Mouse (Mus musculus): ENCODE results near the gene Lrguk. TPM values are rescaled to one million over a fixed set of nuclear protein-coding genes. Genes with fewer than 3 reads are reported as not detected.

Lrguk gene
- total and polyA plus RNA-seq, 2 experiments from 2014 or later = 0.19 TPM; not detected in 1

- Histone ChIP-seq H3K9me3 (replicated peaks; ENCODE audit: control insufficient read depth, low read length) (no peaks in the 10 kb centered on the region), H3K4me1 (ENCODE audit: control insufficient read depth, insufficient read depth) (no peaks in the 10 kb centered on the region), H3K27ac (ENCODE audit: low read depth) (no peak overlapping the region), H3K36me3 (replicated peaks; ENCODE audit: control insufficient read depth, insufficient read depth, low read length) (no peaks in the 10 kb centered on the region), H3K4me3 (ENCODE audit: low read depth, low read length) (no peak overlapping the region), H3K9ac (replicated peaks; ENCODE audit: low read depth, low read length) (no peak overlapping the region), H3K4me2 (ENCODE audit: low read depth, low read length) (no peak overlapping the region), H3K27me3 (ENCODE audit: control insufficient read depth, insufficient read depth, low read length) (no peaks in the 10 kb centered on the region)
- ATAC-seq (ENCODE audit: insufficient read depth, low read depth) (no peak), DNase-seq (ENCODE audit: low spot score) (no peak)
- no peak for TF ChIP-seq CTCF (IDR thresholded peaks at IDR 0.05; ENCODE audit: low read depth)
- 66% methylated on average over 3 of the region's 3 CpGs for WGBS
Measured at GRCm38 (mm10) chr6:34148021-34148420, 118.8 kb downstream of the Lrguk start.

- ATAC-seq (ENCODE audit: insufficient read depth, low read depth) (no peak), DNase-seq (ENCODE audit: low spot score) (no peak)
- TF ChIP-seq CTCF (IDR thresholded peaks at IDR 0.05; ENCODE audit: low read depth) (no peak), EP300 (IDR thresholded peaks at IDR 0.05; ENCODE audit: low read depth) (no peak)
- Histone ChIP-seq H3K4me3 (ENCODE audit: low read depth, low read length) (no peak overlapping the region), H3K36me3 (replicated peaks; ENCODE audit: control insufficient read depth, insufficient read depth, low read length) (no peaks in the 10 kb centered on the region), H3K4me1 (ENCODE audit: control insufficient read depth, insufficient read depth) (0 out of 2 replicates have a peak, but pooled peaks cover 2% of the 10 kb centered on the region), H3K4me2 (ENCODE audit: low read depth, low read length) (no peak overlapping the region), H3K9me3 (replicated peaks; ENCODE audit: control insufficient read depth, low read length) (no peaks in the 10 kb centered on the region), H3K27ac (ENCODE audit: low read depth) (no peak overlapping the region), H3K27me3 (ENCODE audit: control insufficient read depth, insufficient read depth, low read length) (no peaks in the 10 kb centered on the region), H3K9ac (replicated peaks; ENCODE audit: low read depth, low read length) (no peak overlapping the region)
- WGBS = 65% methylated on average over 7 of the region's 7 CpGs
Measured at GRCm38 (mm10) chr6:34148639-34149038, 119.4 kb downstream of the Lrguk start.

GRCm38 (mm10) chr6:34149066-34149465 is 119.8 kb downstream of the Lrguk start:
- TF ChIP-seq EP300 (IDR thresholded peaks at IDR 0.05; ENCODE audit: low read depth) (no peak), CTCF (IDR thresholded peaks at IDR 0.05; ENCODE audit: low read depth) (no peak)
- ATAC-seq (ENCODE audit: insufficient read depth, low read depth) (no peak), DNase-seq (ENCODE audit: low spot score) (no peak)
- Histone ChIP-seq H3K4me2 (ENCODE audit: low read depth, low read length) (no peak overlapping the region), H3K27me3 (ENCODE audit: control insufficient read depth, insufficient read depth, low read length) (no peaks in the 10 kb centered on the region), H3K9ac (replicated peaks; ENCODE audit: low read depth, low read length) (no peak overlapping the region), H3K27ac (ENCODE audit: low read depth) (no peak overlapping the region), H3K9me3 (replicated peaks; ENCODE audit: control insufficient read depth, low read length) (no peaks in the 10 kb centered on the region), H3K36me3 (replicated peaks; ENCODE audit: control insufficient read depth, insufficient read depth, low read length) (no peaks in the 10 kb centered on the region), H3K4me1 (ENCODE audit: control insufficient read depth, insufficient read depth) (0 out of 2 replicates have a peak, but pooled peaks cover 6% of the 10 kb centered on the region), H3K4me3 (ENCODE audit: low read depth, low read length) (no peak overlapping the region)
- WGBS = 78% methylated on average over 9 of the region's 9 CpGs

DNA sequence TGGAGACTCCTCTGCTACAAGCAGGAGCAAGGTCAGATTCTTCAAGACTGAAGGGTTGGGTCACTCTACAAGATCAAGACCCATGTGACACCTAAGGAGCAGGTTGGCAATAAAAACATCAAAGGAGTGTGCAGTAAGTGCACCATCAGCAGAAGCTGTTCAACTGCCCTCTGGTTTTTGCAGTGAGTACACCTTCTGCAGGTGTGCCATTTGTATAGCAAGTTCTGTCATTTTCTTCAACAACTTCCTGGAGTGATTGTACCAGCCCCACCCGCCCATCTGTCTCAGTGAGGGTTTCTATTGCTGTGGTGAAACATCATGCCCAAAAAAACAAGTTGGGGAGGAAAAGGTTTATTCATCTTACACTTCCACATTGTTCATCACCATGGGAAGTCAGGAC is 120.6 kb downstream of the Lrguk start:
- Histone ChIP-seq H3K4me3 (ENCODE audit: low read depth, low read length) (no peak overlapping the region), H3K4me2 (ENCODE audit: low read depth, low read length) (no peak overlapping the region), H3K9me3 (replicated peaks; ENCODE audit: control insufficient read depth, low read length) (no peaks in the 10 kb centered on the region), H3K27me3 (ENCODE audit: control insufficient read depth, insufficient read depth, low read length) (no peaks in the 10 kb centered on the region), H3K36me3 (replicated peaks; ENCODE audit: control insufficient read depth, insufficient read depth, low read length) (no peaks in the 10 kb centered on the region), H3K9ac (replicated peaks; ENCODE audit: low read depth, low read length) (no peak overlapping the region), H3K4me1 (ENCODE audit: control insufficient read depth, insufficient read depth) (peaks cover 14% of the 10 kb centered on the region; the same call in 1 of the 2 replicates), H3K27ac (ENCODE audit: low read depth) (no peak overlapping the region)
- TF ChIP-seq EP300 (IDR thresholded peaks at IDR 0.05; ENCODE audit: low read depth) (no peak), CTCF (IDR thresholded peaks at IDR 0.05; ENCODE audit: low read depth) (no peak)
- ATAC-seq (ENCODE audit: insufficient read depth, low read depth) = no peak
- WGBS = 76% methylated on average over 1 of the region's 1 CpGs
- no peak for DNase-seq (ENCODE audit: low spot score)

DNA sequence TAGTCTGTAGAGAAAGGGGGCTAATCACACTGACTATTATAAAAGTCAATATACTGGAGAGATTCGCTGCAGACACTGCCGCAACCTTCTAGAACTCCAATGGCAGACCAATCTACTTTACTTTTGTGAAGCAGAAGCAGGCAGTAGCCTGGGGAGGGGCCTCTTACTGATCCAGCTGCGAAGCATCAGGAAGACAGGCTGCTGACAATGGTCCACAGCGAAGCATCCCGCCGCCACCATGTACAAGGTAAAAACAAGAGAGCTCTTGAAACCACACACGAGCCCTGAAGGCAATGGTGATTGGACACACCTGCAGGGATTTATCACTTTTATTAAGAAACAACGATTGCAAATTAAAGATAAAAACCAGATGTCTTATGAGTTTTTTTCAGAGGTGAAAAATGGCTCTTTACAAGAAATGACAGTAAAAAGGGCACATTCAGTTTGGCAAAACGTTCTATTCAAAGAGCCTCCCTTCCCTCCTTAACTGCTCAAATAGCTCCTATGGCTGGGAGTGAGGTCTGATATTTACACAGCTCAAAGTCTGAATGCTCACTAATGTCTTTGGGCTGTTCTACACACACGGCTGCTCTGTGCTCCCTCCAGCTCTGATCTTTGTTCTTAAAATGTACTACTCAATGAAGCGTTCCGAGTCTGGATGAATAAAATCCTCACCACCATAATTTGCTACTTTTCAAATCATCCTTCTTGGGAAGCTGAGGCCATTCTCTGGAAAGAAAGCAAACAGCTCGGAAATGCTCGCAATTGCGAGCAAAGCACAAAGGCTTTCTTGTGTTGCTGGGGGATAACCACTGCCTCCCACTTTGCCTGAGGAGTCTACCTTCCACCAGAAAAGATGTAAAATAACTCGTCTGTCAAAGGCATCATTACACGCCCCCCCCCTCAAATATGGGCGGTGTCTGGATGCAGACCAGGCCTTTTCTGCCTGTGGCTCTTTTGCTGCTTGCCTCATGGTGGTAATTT is 124.1 kb downstream of the Lrguk start:
- Histone ChIP-seq H3K4me2 (ENCODE audit: low read depth, low read length) (no peak overlapping the region), H3K9ac (replicated peaks; ENCODE audit: low read depth, low read length) (no peak overlapping the region; the same call in 1 of the 2 replicates), H3K27me3 (ENCODE audit: control insufficient read depth, insufficient read depth, low read length) (no peaks in the 10 kb centered on the region), H3K4me1 (ENCODE audit: control insufficient read depth, insufficient read depth) (peaks cover 21% of the 10 kb centered on the region), H3K36me3 (replicated peaks; ENCODE audit: control insufficient read depth, insufficient read depth, low read length) (peaks cover 18% of the 10 kb centered on the region), H3K4me3 (ENCODE audit: low read depth, low read length) (no peak overlapping the region), H3K27ac (ENCODE audit: low read depth) (no peak overlapping the region; the same call in 1 of the 2 replicates), H3K9me3 (replicated peaks; ENCODE audit: control insufficient read depth, low read length) (no peaks in the 10 kb centered on the region)
- TF ChIP-seq CTCF (IDR thresholded peaks at IDR 0.05; ENCODE audit: low read depth) (no peak), EP300 (IDR thresholded peaks at IDR 0.05; ENCODE audit: low read depth) (no peak)
- ATAC-seq (ENCODE audit: insufficient read depth, low read depth) (no peak), DNase-seq (ENCODE audit: low spot score) (no peak)
- WGBS = 78% methylated on average over 18 of the region's 18 CpGs
